Mouse (Mus musculus) G1E (cell line): ENCODE measurements around the gene Abl1.

Experiments used
- CTCF ChIP-seq: IDR thresholded peaks from 2 replicates; pipeline ENCODE4 v1.5.1; 2012; ENCODE audit warnings: low read depth, low read length, inconsistent platforms, mixed read lengths
- GATA1 ChIP-seq: IDR thresholded peaks from 2 replicates; pipeline ENCODE4 v1.6.1; 2012; ENCODE audit warnings: borderline replicate concordance, low read length, inconsistent platforms, mixed read lengths
- GATA2 ChIP-seq: IDR thresholded peaks from 2 replicates; pipeline ENCODE4 v1.6.1; 2012; ENCODE audit warnings: low read depth, low read length, inconsistent platforms, borderline replicate concordance

DNA sequence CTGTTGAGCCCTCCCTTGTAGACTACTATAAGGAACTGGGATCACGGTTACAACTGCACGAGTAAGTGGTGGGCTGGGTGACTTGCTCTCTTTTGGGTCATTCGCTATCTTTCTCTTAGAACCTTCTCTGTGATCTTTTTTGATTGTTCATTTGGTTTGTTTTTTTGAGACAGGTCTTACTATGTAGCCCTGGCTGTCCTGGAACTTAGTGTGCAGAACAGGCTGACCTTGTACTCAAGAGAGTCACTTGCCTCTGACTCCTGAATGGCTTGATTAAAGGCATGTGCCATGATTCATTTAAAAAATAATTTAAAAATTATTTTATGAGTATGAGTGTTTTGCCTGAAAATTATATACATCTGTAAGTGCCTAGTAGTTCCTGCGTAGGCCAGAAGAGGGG is 26.6 kb downstream of the Abl1 start:
- no peak for TF ChIP-seq GATA2
- TF ChIP-seq CTCF: no peak
- no peak for TF ChIP-seq GATA1
